ENCODE assay signal across 7 mouse cellular contexts in genomic region chr10:60080171-60080570, GRCm38 (mm10). TPM values are rescaled to one million over a fixed set of nuclear protein-coding genes. Genes with fewer than 3 reads are reported as not detected.
DNase-seq lines count a peak whose midpoint lies in the region; ATAC-seq lines count a peak whose summit lies in the region.

No protein-coding gene starts in this region.

- peak; percentile 63 for ATAC-seq in heart, embryonic 16.5 days (replicated peaks; ENCODE audit: extremely low read depth, insufficient read depth, low FRiP score)
- ATAC-seq in lung, embryonic 15.5 days (ENCODE audit: borderline replicate concordance, extremely low read depth, low FRiP score, low TSS enrichment): no peak

- no peak overlapping the region for H3K9ac ChIP-seq in heart, embryonic 16.5 days (ENCODE audit: low read length)
- H3K9ac ChIP-seq in lung, embryonic 15.5 days: no peak overlapping the region

- no peak overlapping the region for H3K4me2 ChIP-seq in heart, embryonic 16.5 days (ENCODE audit: low read depth, low read length)
- no peak overlapping the region for H3K4me2 ChIP-seq in lung, embryonic 15.5 days

- H3K9me3 ChIP-seq in heart, embryonic 16.5 days (replicated peaks; ENCODE audit: control insufficient read depth, low read length): no peaks in the 10 kb centered on the region
- no peaks in the 10 kb centered on the region for H3K9me3 ChIP-seq in lung, embryonic 15.5 days

- no peaks in the 10 kb centered on the region for H3K36me3 ChIP-seq in heart, embryonic 16.5 days (ENCODE audit: control insufficient read depth, insufficient read depth)
- H3K36me3 ChIP-seq in lung, embryonic 15.5 days: no peaks in the 10 kb centered on the region

- 37% methylated on average over 3 of the region's 3 CpGs for WGBS in heart, embryonic 16.5 days
- WGBS in lung, embryonic 15.5 days: 62% methylated on average over 3 of the region's 3 CpGs

- peak overlapping the region; percentile 87 for H3K27ac ChIP-seq in heart, embryonic 16.5 days (ENCODE audit: low read length)
- 0 out of 2 replicates have a peak overlapping the region, but pooled peaks have one; percentile 41 for H3K27ac ChIP-seq in lung, embryonic 15.5 days

- peak; percentile 28 to 31 for DNase-seq in urinary bladder, postnatal 36 days (ENCODE audit: low spot score in 2 of 2)
- no peak for DNase-seq in urinary bladder, postnatal 10 days (ENCODE audit: low spot score)
- no peak for DNase-seq in cerebellum, adult 11-12 months
- no peak for DNase-seq in layer of hippocampus, postnatal 36 days
- no peak for DNase-seq in kidney, postnatal 25 days

- H3K4me3 ChIP-seq in heart, embryonic 16.5 days (ENCODE audit: low read length): no peak overlapping the region
- no peak overlapping the region for H3K4me3 ChIP-seq in lung, embryonic 15.5 days

- H3K27me3 ChIP-seq in heart, embryonic 16.5 days (ENCODE audit: control insufficient read depth, insufficient read depth, low read length): no peaks in the 10 kb centered on the region
- no peaks in the 10 kb centered on the region for H3K27me3 ChIP-seq in lung, embryonic 15.5 days

- H3K4me1 ChIP-seq in heart, embryonic 16.5 days (ENCODE audit: control insufficient read depth, insufficient read depth, low read length): peaks cover 50% of the 10 kb centered on the region
- peaks cover 45% of the 10 kb centered on the region for H3K4me1 ChIP-seq in lung, embryonic 15.5 days

RNA-seq across cellular contexts. Expression of gene Spock2, which starts 25.8 kb away (rescaled TPM):
- polyA plus RNA-seq in heart, embryonic 16.5 days (2015; fragmentation: Nextera tagmentation; extraction: Ambion mirVana): 6.7 and 8.6 TPM in 2 replicates
- 2.2 and 4.4 TPM in 2 replicates for polyA plus RNA-seq in lung, embryonic 15.5 days (2015; fragmentation: Nextera tagmentation; extraction: Ambion mirVana)
- total RNA-seq in layer of hippocampus, postnatal 36 days (2021): 100 to 1,000 TPM; 493 to 502 TPM

Comparison
In these comparisons a context has a peak if more than half of its experiments do, and no peak if none do; other contexts are left out.
1. DNase-seq: peak in urinary bladder, postnatal 36 days (2 of 2); none in urinary bladder, postnatal 10 days (single experiment), cerebellum, adult 11-12 months (single experiment), layer of hippocampus, postnatal 36 days (0 of 2) and kidney, postnatal 25 days (0 of 2).